Mouse (Mus musculus) neural tube, embryonic 14.5 days (tissue): ENCODE results near the gene Tmx2. TPM values are rescaled to one million over a fixed set of nuclear protein-coding genes. Genes with fewer than 3 reads are reported as not detected.
A peak's percentile ranks its signal among the peaks of the same experiment; 100 is the strongest.
"Not testable (repeated sequence)": the region's sequence is repeated elsewhere in the genome, so short reads cannot be mapped to it uniquely, and the experiment has no call there.

Experiments used
- ATAC-seq: fragments of 200-750 bp; cut with Nextera tagmentation; 2 replicates; pipeline ENCODE4 v1.8.0; 2017; ENCODE audit warnings: low read depth, mild to moderate bottlenecking, moderate TSS enrichment, moderate library complexity
- H3K27ac ChIP-seq: fragments of 300-500 bp; sonication (generic); 2 replicates; pipeline ENCODE4 v1.5.1; 2014; ENCODE audit warnings: low read depth, mild to moderate bottlenecking, control low read depth, low read length, moderate library complexity, mixed read lengths
- H3K27me3 ChIP-seq: fragments of 300-500 bp; sonication (generic); 2 replicates; pipeline ENCODE4 v1.6.1; 2014; ENCODE audit warnings: low read length; ENCODE audit not compliant: control insufficient read depth, insufficient read depth
- H3K36me3 ChIP-seq: fragments of 300-500 bp; sonication (generic); 2 replicates; pipeline ENCODE4 v1.6.1; 2014; ENCODE audit warnings: low read length, mixed read lengths; ENCODE audit not compliant: control insufficient read depth, insufficient read depth
- H3K4me1 ChIP-seq: fragments of 300-500 bp; sonication (generic); 2 replicates; pipeline ENCODE4 v1.6.1; 2014; ENCODE audit warnings: low read length; ENCODE audit not compliant: control insufficient read depth, insufficient read depth
- H3K4me2 ChIP-seq: fragments of 300-500 bp; sonication (generic); 2 replicates; pipeline ENCODE4 v1.6.1; 2014; ENCODE audit warnings: mild to moderate bottlenecking, low read depth, low read length, control low read depth
- H3K4me3 ChIP-seq: fragments of 300-500 bp; sonication (generic); 2 replicates; pipeline ENCODE4 v1.5.1; 2014; ENCODE audit warnings: low read depth, low read length, control low read depth, mixed read lengths
- H3K9ac ChIP-seq: fragments of 300-500 bp; sonication (generic); replicated peaks from 2 replicates; pipeline ENCODE4 v1.6.1; 2014; ENCODE audit warnings: low read depth, mild to moderate bottlenecking, control low read depth, low read length, mixed read lengths
- H3K9me3 ChIP-seq: fragments of 300-500 bp; sonication (generic); 2 replicates; pipeline ENCODE4 v1.6.1; 2016; ENCODE audit warnings: low read length; ENCODE audit not compliant: control insufficient read depth
- WGBS: fragments of 180-500 bp; shearing (Covaris S2); extraction: QIAGEN DNeasy Blood & Tissue Kit; methylation state at CpG from one replicate; pipeline ENCODE4 v1.1.7; 2014; 5-methylcytosine and 5-hydroxymethylcytosine counted together
- polyA plus RNA-seq: library from polyadenylated mRNA; unstranded; fragments of >200 nt; fragmentation: Nextera tagmentation; extraction: Ambion mirVana; gene quantifications from 2 replicates; pipeline ENCODE4 v1.2.1, GENCODE M21; 2014

Tmx2 gene
- polyA plus RNA-seq, 1 experiment from 2014 or later: 342 TPM

DNA sequence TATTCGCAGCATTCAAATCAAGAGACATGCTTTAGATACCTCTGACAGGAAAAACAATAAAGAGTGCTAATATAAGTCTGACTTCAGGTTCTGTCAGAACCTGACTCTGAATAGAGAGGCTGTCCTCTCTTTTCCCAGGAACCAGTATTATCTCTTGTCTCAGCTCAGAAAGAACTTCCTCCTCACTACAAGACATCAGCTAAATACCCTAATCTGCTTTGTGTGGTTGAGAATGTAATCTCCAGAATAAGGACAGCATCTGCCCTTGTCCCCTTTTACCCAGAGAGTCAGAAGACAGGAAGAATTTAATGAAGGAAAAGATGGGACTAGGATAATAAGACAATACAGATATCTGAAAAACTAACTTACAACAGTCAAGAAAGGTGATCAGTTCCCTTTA, 24.6 kb upstream of the Tmx2 start:
- no peak overlapping the region for H3K4me3 ChIP-seq
- 95% methylated on average over 1 of the region's 1 CpGs for whole genome bisulfite sequencing
- 0 out of 2 replicates have a peak, but pooled peaks cover 4% of the 10 kb centered on the region for H3K36me3 ChIP-seq
- H3K9me3 ChIP-seq: no peaks in the 10 kb centered on the region
- ATAC-seq: no peak
- no peak overlapping the region for H3K9ac ChIP-seq
- H3K27ac ChIP-seq: no peak overlapping the region
- H3K4me1 ChIP-seq: peaks cover 3% of the 10 kb centered on the region; the same call in 1 of the 2 replicates
- no peak overlapping the region for H3K4me2 ChIP-seq
- H3K27me3 ChIP-seq: no peaks in the 10 kb centered on the region

DNA sequence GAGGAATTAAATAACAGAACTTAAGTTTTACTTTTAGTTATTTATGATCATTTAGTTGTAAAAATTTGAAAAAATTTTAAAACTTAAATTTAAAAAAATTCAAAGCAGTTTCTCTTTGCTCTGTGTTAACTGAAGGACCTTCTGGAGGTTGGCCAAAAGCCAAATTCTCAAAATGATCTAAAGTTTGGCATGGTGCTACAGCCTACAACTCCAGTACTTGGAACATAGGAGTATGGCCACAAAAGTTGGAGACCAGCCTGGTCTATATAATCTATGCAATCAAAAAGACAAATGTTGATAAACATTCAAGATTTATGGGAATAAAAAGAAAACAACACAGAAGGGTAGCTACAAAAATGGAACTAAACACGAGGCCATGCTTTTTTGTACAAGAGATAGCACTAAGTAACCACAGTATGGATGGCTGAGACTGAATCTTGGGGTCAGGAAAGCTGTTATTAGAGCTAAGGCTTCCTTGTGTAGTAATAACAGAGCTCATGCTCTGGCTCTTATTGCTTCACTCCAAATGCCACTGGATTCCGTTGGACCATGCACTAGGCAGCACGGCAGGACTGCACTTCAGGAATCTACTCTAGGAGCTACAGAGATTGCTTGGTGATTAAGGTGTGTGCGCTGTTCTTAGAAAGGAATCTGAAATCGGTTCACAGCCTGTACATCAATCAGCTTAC, 16.2 kb upstream of the Tmx2 start:
- H3K36me3 ChIP-seq: peaks cover 53% of the 10 kb centered on the region
- no peaks in the 10 kb centered on the region for H3K27me3 ChIP-seq
- no peak overlapping the region for H3K4me3 ChIP-seq
- no peak overlapping the region for H3K27ac ChIP-seq
- WGBS: 95% methylated on average over 5 of the region's 5 CpGs
- no peak overlapping the region for H3K9ac ChIP-seq
- no peak for ATAC-seq
- H3K4me1 ChIP-seq: no peaks in the 10 kb centered on the region
- no peak overlapping the region for H3K4me2 ChIP-seq
- no peaks in the 10 kb centered on the region for H3K9me3 ChIP-seq

DNA sequence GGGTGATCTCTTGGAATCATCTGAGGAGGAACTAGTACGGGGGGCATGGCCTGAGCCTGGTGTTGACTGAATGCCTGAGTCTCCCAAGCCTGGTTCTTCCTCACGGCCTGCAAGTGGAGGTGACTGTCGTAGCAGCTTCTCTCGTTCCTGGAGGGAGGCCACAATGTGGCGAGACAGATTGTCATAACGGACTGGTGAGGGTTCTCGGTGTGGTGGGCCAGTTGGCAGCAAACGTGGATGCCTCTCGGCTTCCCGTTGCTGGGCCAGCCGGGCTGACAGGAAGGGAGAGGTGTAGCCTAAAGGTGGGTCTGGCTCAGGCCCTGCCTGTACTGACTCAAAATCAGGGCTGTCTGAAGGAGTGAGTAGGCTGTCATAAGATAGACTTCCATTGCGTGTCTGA, 11.1 kb upstream of the Tmx2 start:
- H3K4me2 ChIP-seq: no peak overlapping the region
- no peak overlapping the region for H3K4me3 ChIP-seq
- no peaks in the 10 kb centered on the region for H3K27me3 ChIP-seq
- no peak overlapping the region for H3K9ac ChIP-seq
- no peaks in the 10 kb centered on the region for H3K9me3 ChIP-seq
- 97% methylated on average over 12 of the region's 12 CpGs for WGBS
- H3K36me3 ChIP-seq: peaks cover 73% of the 10 kb centered on the region
- no peak for ATAC-seq
- no peaks in the 10 kb centered on the region for H3K4me1 ChIP-seq
- no peak overlapping the region for H3K27ac ChIP-seq

DNA sequence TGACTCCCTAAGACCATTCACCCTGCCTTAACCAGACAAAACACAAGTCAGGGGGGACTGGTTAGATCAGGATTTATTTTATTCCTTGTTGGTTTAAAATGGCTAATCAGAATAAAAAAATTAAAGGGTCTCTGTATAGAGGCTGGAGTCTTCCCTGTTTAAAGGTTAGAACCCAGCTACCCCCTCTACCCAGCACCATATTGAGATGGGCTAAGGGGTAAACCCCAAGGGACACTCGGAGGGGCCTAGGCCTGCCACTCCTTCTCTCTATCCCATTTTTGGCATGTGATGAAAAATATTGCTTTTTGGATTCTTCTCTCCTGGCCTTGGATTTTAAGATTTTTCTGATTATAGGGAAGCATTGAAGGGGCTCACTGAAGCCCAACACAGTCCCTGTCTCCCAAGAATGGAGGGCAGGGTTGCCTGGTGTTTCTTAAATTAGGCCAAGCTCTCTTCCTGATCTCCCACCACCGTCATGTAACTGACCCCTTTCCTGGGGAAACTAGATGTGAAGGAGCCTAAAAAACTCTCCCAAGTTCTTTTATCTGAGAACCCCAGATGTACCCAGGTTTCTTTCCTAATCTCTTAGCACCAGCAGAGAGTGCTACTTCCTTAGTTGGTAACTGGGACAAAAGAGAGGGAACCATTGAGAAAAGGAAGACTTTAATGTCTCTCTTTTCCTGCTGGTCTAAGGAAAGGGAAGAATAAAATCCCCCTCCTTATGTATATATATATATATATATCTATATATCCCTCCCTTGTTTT, 9.3 kb upstream of the Tmx2 start:
- Histone ChIP-seq H3K27me3 (no peaks in the 10 kb centered on the region), H3K4me3 (no peak overlapping the region), H3K4me1 (no peaks in the 10 kb centered on the region), H3K9me3 (no peaks in the 10 kb centered on the region), H3K4me2 (no peak overlapping the region), H3K36me3 (peaks cover 66% of the 10 kb centered on the region), H3K9ac (no peak overlapping the region), H3K27ac (no peak overlapping the region)
- WGBS: 73% methylated on average over 2 of the region's 2 CpGs
- ATAC-seq: no peak

DNA sequence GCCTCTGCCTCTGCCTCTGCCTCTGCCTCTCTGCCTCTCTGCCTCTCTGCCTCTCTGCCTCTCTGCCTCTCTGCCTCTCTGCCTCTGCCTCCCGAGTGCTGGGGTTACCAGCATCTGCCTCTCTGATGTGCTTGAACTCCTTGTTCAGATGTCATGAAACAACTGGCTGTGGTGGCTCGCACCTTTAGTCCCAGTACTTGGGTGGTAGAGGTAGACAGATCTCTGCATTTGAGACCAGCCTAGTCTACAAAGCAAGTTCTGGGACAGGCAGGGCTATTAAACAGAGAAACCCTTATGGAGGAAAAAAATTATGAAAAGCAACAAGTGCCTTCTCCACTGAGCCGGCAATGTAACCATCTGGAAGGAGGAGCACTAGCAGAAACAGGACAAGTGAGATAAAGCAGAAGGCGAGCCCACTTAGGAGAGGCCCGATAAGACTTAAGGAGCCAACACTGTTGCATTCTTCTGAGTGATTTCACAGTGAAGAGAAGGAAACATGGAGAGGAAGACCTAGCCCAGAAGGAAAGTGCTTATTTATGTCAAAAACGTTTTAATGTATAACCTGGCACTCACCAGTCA, 3.8 kb upstream of the Tmx2 start:
- no peak overlapping the region for H3K4me3 ChIP-seq
- H3K4me1 ChIP-seq: peaks cover 11% of the 10 kb centered on the region
- H3K4me2 ChIP-seq: no peak overlapping the region
- ATAC-seq: no peak
- H3K27ac ChIP-seq: no peak overlapping the region
- H3K36me3 ChIP-seq: peaks cover 22% of the 10 kb centered on the region
- no peaks in the 10 kb centered on the region for H3K9me3 ChIP-seq
- H3K27me3 ChIP-seq: no peaks in the 10 kb centered on the region
- WGBS: 88% methylated on average over 6 of the region's 6 CpGs
- no peak overlapping the region for H3K9ac ChIP-seq

DNA sequence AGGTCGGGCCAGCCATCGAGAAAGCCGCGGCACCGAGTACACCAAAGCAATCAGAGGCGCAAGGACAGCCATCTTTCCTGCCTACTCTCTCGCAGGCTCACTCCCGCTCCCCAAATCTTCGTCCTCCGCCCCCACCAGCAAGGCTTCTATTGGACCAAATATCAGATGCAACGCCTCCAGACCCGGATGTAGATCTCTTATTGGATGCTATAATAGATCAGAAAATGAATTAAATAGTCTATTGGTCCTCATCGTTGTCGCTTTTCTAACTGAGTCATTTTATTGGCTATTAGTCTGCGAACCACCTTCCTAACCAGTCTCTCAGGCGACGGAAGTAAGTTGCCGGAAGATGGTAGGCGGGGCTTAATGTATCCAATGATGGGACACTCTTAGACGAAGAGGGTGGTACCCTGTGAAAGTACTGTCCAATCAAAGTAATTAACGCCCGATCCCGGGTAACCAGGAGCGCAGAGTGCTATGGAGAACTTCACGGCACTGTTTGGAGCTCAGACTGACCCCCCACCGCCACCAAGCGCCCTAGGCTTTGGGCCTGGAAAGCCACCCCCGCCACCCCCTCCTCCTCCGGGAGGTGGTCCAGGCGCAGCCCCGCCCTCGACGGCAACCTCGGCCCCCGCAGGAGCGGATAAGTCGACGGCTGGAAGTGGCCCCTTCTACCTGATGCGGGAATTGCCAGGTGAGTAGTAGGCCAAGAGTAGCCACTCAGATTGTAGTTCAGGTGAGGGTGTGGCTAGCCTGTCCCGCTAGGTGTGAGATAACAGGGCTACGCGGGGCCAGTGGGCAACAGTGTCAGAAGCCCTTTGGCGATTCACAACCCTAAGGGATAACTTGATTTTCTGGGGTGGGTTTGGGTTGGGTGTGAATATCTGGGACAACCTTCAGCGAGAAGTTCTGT, 716 bp downstream of the Tmx2 start, which contains the start of the genes Gm28635 and Med19:
Gm28635 (minus strand) TSS at position 74 of the 913 bp plus-strand sequence.
Med19 (plus strand) TSS at position 435 of the 913 bp plus-strand sequence.
- peak within 1 kb of the TSS; percentile 69 for H3K27ac ChIP-seq
- H3K9ac ChIP-seq: peak within 1 kb of the TSS; percentile 74
- no peaks in the 10 kb centered on the region for H3K9me3 ChIP-seq
- H3K4me2 ChIP-seq: peak within 1 kb of the TSS; percentile 82
- WGBS: under 1% methylated on average over 44 of the region's 44 CpGs
- ATAC-seq: peak; percentile 99
- peaks cover 16% of the 10 kb centered on the region; the same call in 1 of the 2 replicates for H3K36me3 ChIP-seq
- peaks cover 20% of the 10 kb centered on the region for H3K4me1 ChIP-seq
- H3K27me3 ChIP-seq: no peaks in the 10 kb centered on the region
- H3K4me3 ChIP-seq: peak within 1 kb of the TSS; percentile 98

DNA sequence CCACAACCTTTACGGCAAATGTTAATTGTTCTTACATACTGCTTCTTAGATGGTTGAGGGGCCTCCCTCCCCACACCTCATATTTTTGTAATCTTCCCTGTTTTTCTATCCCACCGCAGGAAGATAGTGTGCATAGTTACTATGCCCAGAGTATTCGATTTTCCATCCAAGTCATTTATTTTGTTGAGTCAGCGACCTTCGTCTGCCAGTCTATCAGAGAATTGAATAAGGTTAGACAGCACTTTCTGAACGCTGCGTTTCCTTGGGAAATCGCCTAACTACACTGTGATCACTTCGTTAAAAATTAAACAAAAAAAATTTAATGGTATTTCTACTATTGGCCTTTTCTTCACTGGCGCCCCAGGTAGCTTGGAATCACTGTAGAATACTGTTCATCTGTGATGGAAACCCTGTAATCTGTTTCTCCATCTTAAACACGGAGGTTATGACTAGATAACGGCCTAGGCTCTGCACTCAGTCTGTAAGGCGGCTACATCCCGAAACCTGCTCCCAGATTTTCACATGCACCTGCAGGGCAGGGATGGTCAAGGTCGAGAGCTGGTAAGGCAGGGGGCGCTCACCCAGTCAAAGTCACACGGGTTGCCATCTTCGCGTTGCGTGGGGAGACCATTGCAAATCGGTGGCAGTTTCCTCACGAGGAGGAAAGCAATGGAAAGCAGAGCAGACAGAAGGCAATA, 1.5 kb downstream of the Tmx2 start:
- peak overlapping the region; percentile 98 for H3K4me3 ChIP-seq
- ATAC-seq: peak; percentile 63
- peaks cover 16% of the 10 kb centered on the region; the same call in 1 of the 2 replicates for H3K36me3 ChIP-seq
- WGBS: 11% methylated on average over 21 of the region's 22 CpGs
- H3K27me3 ChIP-seq: no peaks in the 10 kb centered on the region
- H3K4me2 ChIP-seq: peak overlapping the region; percentile 51
- no peaks in the 10 kb centered on the region for H3K9me3 ChIP-seq
- peak overlapping the region; percentile 69 for H3K27ac ChIP-seq
- H3K9ac ChIP-seq: peak overlapping the region; percentile 47
- H3K4me1 ChIP-seq: peaks cover 20% of the 10 kb centered on the region

DNA sequence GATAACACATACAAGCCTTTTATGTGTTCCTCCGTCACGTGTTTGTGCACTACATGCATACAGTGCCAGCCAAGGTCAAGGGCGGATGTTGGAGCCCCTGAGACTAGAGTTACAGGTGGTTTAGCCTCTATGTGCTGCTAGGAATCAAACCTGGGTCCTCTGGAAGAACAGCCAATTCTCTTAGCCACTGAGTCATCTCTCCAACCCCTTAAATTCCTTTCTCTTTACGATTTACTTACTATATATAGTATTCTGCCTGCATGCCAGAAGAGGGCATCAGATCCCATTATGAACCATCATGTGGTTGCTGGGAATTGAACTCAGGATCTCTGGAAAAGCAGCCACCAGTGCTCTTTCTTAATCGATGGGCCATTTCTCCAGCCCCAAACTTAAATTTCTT, 7.4 kb downstream of the Tmx2 start:
- not testable (repeated sequence) for H3K27ac ChIP-seq, H3K4me3 ChIP-seq, H3K9ac ChIP-seq, H3K27me3 ChIP-seq, ATAC-seq, H3K9me3 ChIP-seq, H3K4me1 ChIP-seq
- 34% methylated on average over 3 of the region's 5 CpGs for WGBS
- H3K36me3 ChIP-seq: peaks cover 21% of the 10 kb centered on the region; the same call in 1 of the 2 replicates
- H3K4me2 ChIP-seq: peak overlapping the region; percentile 70
